Mouse (Mus musculus) kidney, embryonic 16.5 days (tissue): Measurements from ENCODE around the gene Mak. TPM values are rescaled to one million over a fixed set of nuclear protein-coding genes. Genes with fewer than 3 reads are reported as not detected.
A peak's percentile ranks its signal among the peaks of the same experiment; 100 is the strongest.

Experiments
- ATAC-seq: fragments of 200-750 bp; cut with Nextera tagmentation; 2 replicates; pipeline ENCODE4 v1.8.0; 2017; ENCODE audit warnings: moderate TSS enrichment; ENCODE audit not compliant: low FRiP score, low TSS enrichment
- H3K27ac ChIP-seq: fragments of 300-500 bp; sonication (generic); 2 replicates; pipeline ENCODE4 v1.5.1; 2014; ENCODE audit warnings: low read length
- H3K27me3 ChIP-seq: fragments of 300-500 bp; sonication (generic); 2 replicates; pipeline ENCODE4 v1.6.1; 2014; ENCODE audit warnings: low read length, control low read depth, mixed read lengths; ENCODE audit not compliant: insufficient read depth
- H3K36me3 ChIP-seq: fragments of 300-500 bp; sonication (generic); 2 replicates; pipeline ENCODE4 v1.6.1; 2014; ENCODE audit warnings: low read length, control low read depth, mixed read lengths; ENCODE audit not compliant: insufficient read depth
- H3K4me1 ChIP-seq: fragments of 300-500 bp; sonication (generic); 2 replicates; pipeline ENCODE4 v1.6.1; 2014; ENCODE audit warnings: low read length, control low read depth, mixed read lengths; ENCODE audit not compliant: insufficient read depth
- H3K4me2 ChIP-seq: fragments of 300-500 bp; sonication (generic); replicated peaks from 2 replicates; pipeline ENCODE4 v1.6.1; 2014; ENCODE audit warnings: low read depth, low read length
- H3K4me3 ChIP-seq: fragments of 300-500 bp; sonication (generic); 2 replicates; pipeline ENCODE4 v1.5.1; 2014; ENCODE audit warnings: mild to moderate bottlenecking, low read length
- H3K9ac ChIP-seq: fragments of 300-500 bp; sonication (generic); replicated peaks from 2 replicates; pipeline ENCODE4 v1.6.1; 2014; ENCODE audit warnings: low read length
- H3K9me3 ChIP-seq: fragments of 300-500 bp; sonication (generic); 2 replicates; pipeline ENCODE4 v1.6.1; 2016; ENCODE audit warnings: low read length, control low read depth
- WGBS: fragments of 180-500 bp; shearing (Covaris S2); extraction: QIAGEN DNeasy Blood & Tissue Kit; methylation state at CpG from one replicate; pipeline ENCODE4 v1.1.7; 2014; 5-methylcytosine and 5-hydroxymethylcytosine counted together
- polyA plus RNA-seq: library from polyadenylated mRNA; unstranded; fragments of >200 nt; fragmentation: Nextera tagmentation; extraction: Ambion mirVana; gene quantifications from 2 replicates; pipeline ENCODE4 v1.2.1, GENCODE M21; 2015

Mak gene
- polyA plus RNA-seq, 1 experiment from 2014 or later: 0.70 TPM

DNA sequence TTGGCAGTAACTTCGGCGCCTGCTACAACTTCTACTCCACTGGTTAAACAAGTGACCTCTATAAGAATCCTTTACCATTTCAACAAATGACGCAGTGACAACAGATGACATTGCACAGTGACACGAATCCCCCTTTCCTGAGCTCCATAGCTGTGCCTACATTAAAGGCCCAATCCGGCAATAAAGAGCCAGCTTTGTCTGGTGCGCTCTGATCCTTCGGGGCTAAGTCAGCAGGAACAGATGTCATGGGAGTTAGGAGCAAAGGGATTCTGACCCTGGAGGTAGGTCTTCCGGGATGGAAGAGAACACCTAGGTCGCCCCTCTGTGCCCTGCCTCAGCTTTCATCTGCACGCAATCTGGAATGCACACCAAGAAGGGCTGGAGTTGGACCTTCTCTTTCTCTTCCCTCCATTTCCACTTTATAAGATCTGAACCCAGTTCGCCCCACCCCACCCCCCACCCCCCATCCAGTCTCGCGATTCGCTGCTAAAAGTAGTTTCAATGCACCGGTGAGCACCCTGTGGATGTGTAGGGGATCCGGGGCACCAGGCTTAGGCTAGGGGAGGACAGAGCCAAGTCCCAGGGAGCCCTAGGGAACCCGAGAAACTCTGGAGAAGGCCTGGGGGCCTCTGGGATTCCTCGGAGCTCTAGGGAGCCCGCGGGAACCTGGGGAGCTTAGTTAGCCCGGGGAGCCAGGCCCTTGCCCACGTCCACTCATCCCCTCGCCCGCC is 651 bp downstream of the Mak start:
- H3K9ac ChIP-seq: peak overlapping the region; percentile 50
- peak overlapping the region; percentile 91 for H3K4me2 ChIP-seq
- H3K9me3 ChIP-seq: no peaks in the 10 kb centered on the region
- peak overlapping the region; percentile 53 for H3K4me3 ChIP-seq
- H3K27ac ChIP-seq: no peak overlapping the region
- peaks cover 3% of the 10 kb centered on the region; the same call in 1 of the 2 replicates for H3K4me1 ChIP-seq
- H3K27me3 ChIP-seq: peaks cover 7% of the 10 kb centered on the region
- peak; percentile 29 for ATAC-seq
- H3K36me3 ChIP-seq: no peaks in the 10 kb centered on the region
- WGBS: 9% methylated on average over 22 of the region's 24 CpGs

DNA sequence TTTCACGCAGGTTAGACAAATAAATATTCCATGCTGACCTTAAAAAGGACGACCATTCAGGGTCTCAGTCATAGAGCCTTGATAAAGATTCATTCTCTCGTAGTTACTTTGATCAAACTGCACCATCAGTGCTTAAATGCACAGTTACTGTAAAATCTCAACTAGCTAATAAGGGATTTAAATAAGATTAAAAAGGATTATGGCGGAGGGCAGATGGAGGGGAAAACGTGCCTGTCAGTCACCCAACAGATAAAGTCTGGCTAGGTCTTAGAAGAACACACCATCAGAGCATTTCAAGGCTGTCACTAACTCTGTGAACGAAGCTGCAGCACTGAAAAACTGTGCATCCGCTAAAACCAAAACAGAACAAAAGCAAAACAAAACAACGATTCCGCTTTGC is 1.6 kb downstream of the Mak start:
- H3K9me3 ChIP-seq: no peaks in the 10 kb centered on the region
- H3K27me3 ChIP-seq: peaks cover 7% of the 10 kb centered on the region
- no peaks in the 10 kb centered on the region for H3K36me3 ChIP-seq
- H3K27ac ChIP-seq: no peak overlapping the region
- WGBS: 64% methylated on average over 9 of the region's 9 CpGs
- no peak for ATAC-seq
- peaks cover 3% of the 10 kb centered on the region; the same call in 1 of the 2 replicates for H3K4me1 ChIP-seq
- H3K4me3 ChIP-seq: no peak overlapping the region
- no peak overlapping the region for H3K4me2 ChIP-seq
- H3K9ac ChIP-seq: no peak overlapping the region

DNA sequence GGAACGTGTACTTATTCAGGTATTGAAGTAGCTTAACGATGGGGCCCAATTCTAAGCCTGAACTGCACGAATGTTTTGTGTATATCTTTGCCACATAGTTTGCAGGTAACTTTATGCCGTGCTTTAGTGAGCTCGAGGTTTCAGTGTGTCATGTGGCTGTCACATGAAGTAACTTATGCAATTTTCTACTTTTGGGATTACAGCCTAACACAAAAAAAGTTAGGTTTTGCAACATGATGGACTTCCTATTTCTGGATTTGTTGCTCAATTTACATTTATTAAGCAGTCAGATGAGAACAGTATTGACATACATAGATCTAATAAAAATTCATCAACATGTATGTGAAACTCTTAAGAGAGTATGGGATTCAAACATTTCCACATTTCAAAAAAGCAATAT is 5.7 kb downstream of the Mak start:
- Histone ChIP-seq H3K9me3 (no peaks in the 10 kb centered on the region), H3K27ac (no peak overlapping the region), H3K9ac (no peak overlapping the region), H3K4me3 (no peak overlapping the region), H3K4me2 (no peak overlapping the region), H3K4me1 (no peaks in the 10 kb centered on the region), H3K36me3 (no peaks in the 10 kb centered on the region), H3K27me3 (peaks cover 4% of the 10 kb centered on the region)
- ATAC-seq: no peak
- WGBS: 88% methylated on average over 5 of the region's 5 CpGs

DNA sequence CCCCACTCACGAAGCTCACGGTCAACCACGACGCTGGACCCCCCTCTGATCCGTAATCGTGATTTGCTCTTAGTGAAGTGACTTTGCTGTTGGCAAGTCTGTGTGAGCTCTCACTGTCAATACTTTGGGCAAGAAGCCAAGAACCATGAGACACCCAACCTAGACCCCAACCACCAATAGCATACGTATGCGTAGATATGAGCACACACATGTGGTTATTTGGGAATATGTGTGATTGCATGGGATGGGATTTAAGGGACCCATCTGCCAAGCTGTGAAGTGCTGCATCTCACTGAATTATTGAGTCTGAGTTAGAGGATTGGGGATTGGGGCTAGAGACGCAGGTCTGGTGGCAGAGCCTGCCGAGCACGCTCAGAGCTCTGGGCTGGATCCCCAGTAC is 7.9 kb downstream of the Mak start:
- WGBS: 88% methylated on average over 11 of the region's 11 CpGs
- Histone ChIP-seq H3K9ac (no peak overlapping the region), H3K4me3 (no peak overlapping the region), H3K36me3 (no peaks in the 10 kb centered on the region), H3K27me3 (no peaks in the 10 kb centered on the region), H3K9me3 (no peaks in the 10 kb centered on the region), H3K4me1 (no peaks in the 10 kb centered on the region), H3K4me2 (no peak overlapping the region), H3K27ac (no peak overlapping the region)
- no peak for ATAC-seq

DNA sequence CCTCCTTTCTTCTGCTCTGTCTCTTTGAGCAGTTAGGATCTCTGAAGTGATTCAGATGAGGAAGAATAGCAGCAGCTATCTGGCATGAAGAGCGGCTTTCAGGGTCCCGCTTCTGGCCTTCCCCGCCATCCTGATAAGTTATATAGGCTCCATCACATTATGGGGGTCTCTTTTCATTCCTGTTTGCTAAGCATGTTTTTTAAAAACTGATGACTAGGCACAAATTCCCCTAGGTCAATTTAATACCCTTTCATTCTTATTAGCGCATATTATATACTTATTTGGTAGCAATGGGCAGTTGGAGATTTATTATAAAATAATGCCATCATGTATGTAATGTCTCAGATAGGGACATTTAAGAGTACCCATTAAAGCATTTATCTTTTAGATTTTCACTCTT is 11.9 kb downstream of the Mak start:
- H3K27me3 ChIP-seq: no peaks in the 10 kb centered on the region
- no peak overlapping the region for H3K9ac ChIP-seq
- no peak overlapping the region for H3K4me3 ChIP-seq
- no peak overlapping the region for H3K27ac ChIP-seq
- 94% methylated on average over 4 of the region's 4 CpGs for WGBS
- H3K9me3 ChIP-seq: no peaks in the 10 kb centered on the region
- H3K4me2 ChIP-seq: no peak overlapping the region
- no peak for ATAC-seq
- H3K36me3 ChIP-seq: no peaks in the 10 kb centered on the region
- H3K4me1 ChIP-seq: no peaks in the 10 kb centered on the region

DNA sequence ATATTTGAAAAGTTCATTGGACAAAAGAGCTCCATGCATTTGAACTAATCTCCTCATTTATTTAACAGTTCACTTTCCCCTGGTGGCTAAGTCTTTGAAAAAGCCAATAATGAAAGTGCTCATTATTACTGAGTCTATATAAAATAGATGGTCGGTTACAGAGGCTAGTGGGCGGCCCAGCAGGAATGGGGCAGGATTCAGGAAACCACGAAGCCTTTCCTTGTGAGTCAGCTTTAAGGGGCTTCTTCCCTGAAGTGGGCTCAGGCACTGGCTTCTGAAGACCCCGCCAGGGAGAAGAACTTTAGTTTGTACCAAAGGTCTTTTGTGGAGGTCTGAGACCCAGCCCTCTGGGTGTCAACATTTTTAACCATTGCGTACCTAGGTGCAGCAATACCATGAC is 27.5 kb downstream of the Mak start:
- no peak for ATAC-seq
- WGBS: 79% methylated on average over 5 of the region's 5 CpGs
- Histone ChIP-seq H3K9me3 (no peaks in the 10 kb centered on the region), H3K27me3 (no peaks in the 10 kb centered on the region), H3K4me3 (no peak overlapping the region), H3K4me2 (no peak overlapping the region), H3K9ac (no peak overlapping the region), H3K4me1 (no peaks in the 10 kb centered on the region), H3K27ac (no peak overlapping the region), H3K36me3 (no peaks in the 10 kb centered on the region)

DNA sequence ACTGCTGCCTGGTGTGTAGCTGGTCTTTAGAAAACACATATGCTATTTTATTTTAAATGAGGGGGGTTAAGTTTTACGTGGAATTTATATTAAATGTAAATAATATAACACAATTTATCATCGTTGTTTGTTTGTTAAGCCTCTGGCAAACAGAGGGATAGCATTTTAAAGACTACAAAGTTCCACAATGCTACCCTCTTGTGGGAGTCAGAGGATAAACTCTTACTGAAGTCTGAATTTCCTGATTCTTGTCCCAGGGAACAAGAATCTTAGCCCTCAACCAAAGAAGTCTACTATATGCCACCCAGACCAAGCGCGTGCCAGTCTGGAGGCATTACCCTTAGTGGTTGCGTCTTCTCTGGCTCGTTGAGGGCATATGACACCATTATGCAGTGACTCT is 32.2 kb downstream of the Mak start:
- no peaks in the 10 kb centered on the region for H3K27me3 ChIP-seq
- no peaks in the 10 kb centered on the region for H3K36me3 ChIP-seq
- H3K4me2 ChIP-seq: no peak overlapping the region
- WGBS: 82% methylated on average over 6 of the region's 6 CpGs
- no peak for ATAC-seq
- H3K4me1 ChIP-seq: no peaks in the 10 kb centered on the region
- no peaks in the 10 kb centered on the region for H3K9me3 ChIP-seq
- no peak overlapping the region for H3K4me3 ChIP-seq
- no peak overlapping the region for H3K27ac ChIP-seq
- no peak overlapping the region for H3K9ac ChIP-seq

DNA sequence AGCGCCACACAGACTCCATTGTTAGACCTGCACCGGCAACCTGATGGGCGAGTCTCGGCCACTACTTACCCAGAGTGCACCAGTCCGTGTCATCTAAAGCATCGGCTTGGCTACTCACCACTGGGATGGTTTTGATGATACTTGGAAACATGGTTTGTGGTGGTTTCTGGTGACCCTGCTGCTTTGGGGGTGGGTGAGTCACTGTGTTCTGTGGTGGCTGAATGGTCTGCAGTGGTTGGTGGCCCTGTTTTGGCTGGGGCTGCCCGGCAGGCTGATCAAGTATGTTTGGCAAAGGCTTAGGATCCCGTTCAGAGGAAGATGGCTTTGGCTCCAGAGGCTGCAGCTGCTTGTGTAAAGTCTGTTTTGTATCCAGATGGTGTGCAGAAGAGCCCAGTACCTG is 33.6 kb downstream of the Mak start:
- H3K4me1 ChIP-seq: no peaks in the 10 kb centered on the region
- H3K9me3 ChIP-seq: no peaks in the 10 kb centered on the region
- H3K27me3 ChIP-seq: no peaks in the 10 kb centered on the region
- H3K4me3 ChIP-seq: no peak overlapping the region
- no peak overlapping the region for H3K27ac ChIP-seq
- H3K36me3 ChIP-seq: no peaks in the 10 kb centered on the region
- no peak overlapping the region for H3K4me2 ChIP-seq
- WGBS: 90% methylated on average over 8 of the region's 8 CpGs
- no peak for ATAC-seq
- no peak overlapping the region for H3K9ac ChIP-seq

DNA sequence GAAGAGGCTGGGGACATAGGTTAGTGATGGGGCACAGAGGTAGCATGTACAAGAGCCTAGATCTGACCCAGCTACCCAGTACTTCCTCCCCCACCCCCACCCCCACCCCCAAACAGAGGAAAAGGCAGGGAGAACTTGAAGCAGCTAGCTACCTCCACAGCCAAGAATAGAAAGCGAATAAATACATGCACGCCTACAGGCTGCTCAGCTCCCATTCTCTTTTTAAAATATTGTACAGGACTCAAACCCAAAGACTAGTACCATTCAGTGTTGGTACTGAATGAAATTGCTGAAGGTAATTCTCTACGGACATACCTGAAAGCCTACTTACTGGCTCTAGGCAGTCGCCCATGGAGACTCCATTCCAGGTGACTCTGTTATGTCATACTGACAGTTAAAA is 37.0 kb downstream of the Mak start:
- no peak overlapping the region for H3K4me2 ChIP-seq
- no peaks in the 10 kb centered on the region for H3K36me3 ChIP-seq
- no peak overlapping the region for H3K4me3 ChIP-seq
- no peak overlapping the region for H3K27ac ChIP-seq
- WGBS: 94% methylated on average over 4 of the region's 4 CpGs
- H3K4me1 ChIP-seq: no peaks in the 10 kb centered on the region
- no peaks in the 10 kb centered on the region for H3K9me3 ChIP-seq
- no peaks in the 10 kb centered on the region for H3K27me3 ChIP-seq
- H3K9ac ChIP-seq: no peak overlapping the region
- ATAC-seq: no peak

DNA sequence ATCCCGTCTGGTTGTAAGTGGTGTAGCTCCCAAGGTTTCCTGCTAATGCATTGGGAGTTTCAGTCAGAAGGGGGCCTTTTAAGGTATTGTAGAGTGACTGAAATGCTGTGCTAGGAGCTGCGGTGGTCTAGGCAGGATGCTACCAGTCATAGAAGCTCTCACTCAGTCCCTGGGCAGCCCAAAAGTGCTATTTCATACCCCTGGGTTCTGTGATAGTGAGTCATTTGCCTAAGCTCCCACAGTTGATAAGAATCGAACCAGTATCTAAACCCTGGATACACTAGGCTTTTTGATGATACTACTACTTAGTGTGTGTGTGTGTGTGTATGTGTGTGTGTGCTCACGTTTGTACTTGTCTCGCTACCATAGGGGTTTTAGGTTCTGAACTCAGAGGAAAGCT is 49.4 kb downstream of the Mak start:
- Histone ChIP-seq H3K27me3 (no peaks in the 10 kb centered on the region), H3K9me3 (peaks cover 4% of the 10 kb centered on the region; the same call in 1 of the 2 replicates), H3K36me3 (no peaks in the 10 kb centered on the region), H3K4me1 (no peaks in the 10 kb centered on the region), H3K4me2 (no peak overlapping the region), H3K9ac (no peak overlapping the region), H3K4me3 (no peak overlapping the region), H3K27ac (no peak overlapping the region)
- no peak for ATAC-seq
- WGBS: 85% methylated on average over 5 of the region's 5 CpGs
